ENCODE assay signal across 12 mouse cellular contexts in genomic region chr9:22815093-22815458, GRCm38 (mm10).
DNase-seq lines count a peak whose midpoint lies in the region; ATAC-seq and TF ChIP-seq lines count a peak whose summit lies in the region.
"Had no signal": no experiment of that assay in that cellular context is flagged by ENCODE, and none has a peak within 500 bp of the region (broad histone marks: within the 10 kb centered on the region; RNA-seq: fewer than 3 reads in every experiment).

No protein-coding gene starts in this region.

- H3K4me1 ChIP-seq in forebrain, embryonic 10.5 days: peaks cover 16% of the 10 kb centered on the region
- no peaks in the 10 kb centered on the region for H3K4me1 ChIP-seq in forebrain, embryonic 15.5 days
- H3K4me1 ChIP-seq in kidney, embryonic 14.5 days (ENCODE audit: control insufficient read depth, insufficient read depth, low read length): no peaks in the 10 kb centered on the region
- no peaks in the 10 kb centered on the region for H3K4me1 ChIP-seq in testis, adult 2 months (ENCODE audit: control insufficient read depth, insufficient read depth, low read length)
- H3K4me1 ChIP-seq: intestine, embryonic 15.5 days had no signal

- no peak overlapping the region for H3K4me2 ChIP-seq in forebrain, embryonic 15.5 days (replicated peaks)
- H3K4me2 ChIP-seq in kidney, embryonic 14.5 days (replicated peaks; ENCODE audit: low read depth, low read length): no peak overlapping the region
- H3K4me2 ChIP-seq: intestine, embryonic 15.5 days had no signal

- H3K9me3 ChIP-seq in forebrain, embryonic 10.5 days: no peaks in the 10 kb centered on the region
- H3K9me3 ChIP-seq in forebrain, embryonic 15.5 days: no peaks in the 10 kb centered on the region
- H3K9me3 ChIP-seq in kidney, embryonic 14.5 days (ENCODE audit: control insufficient read depth, low read length): no peaks in the 10 kb centered on the region
- H3K9me3 ChIP-seq: intestine, embryonic 15.5 days had no signal

- TF ChIP-seq CTCF in testis, adult 2 months (IDR thresholded peaks at IDR 0.05; ENCODE audit: control insufficient read depth, insufficient read depth, insufficient replicate concordance, low read depth, low read length): no peak

- no peak overlapping the region for H3K9ac ChIP-seq in forebrain, embryonic 15.5 days (replicated peaks)
- no peak overlapping the region for H3K9ac ChIP-seq in kidney, embryonic 14.5 days (ENCODE audit: low read depth, low read length)
- H3K9ac ChIP-seq: intestine, embryonic 15.5 days had no signal

- ATAC-seq in forebrain, embryonic 15.5 days (replicated peaks): no peak
- ATAC-seq in kidney, embryonic 14.5 days (ENCODE audit: low FRiP score, low TSS enrichment): 0 out of 2 replicates have a peak, but pooled peaks have one; percentile 35
- ATAC-seq: intestine, embryonic 15.5 days; lung, postnatal 0 days had no signal

- no peak for TF ChIP-seq POLR2A in testis, adult 2 months (IDR thresholded peaks at IDR 0.05; ENCODE audit: control insufficient read depth, low read depth, low read length)

- 0 out of 2 replicates have a peak overlapping the region, but pooled peaks have one; percentile 51 for H3K27ac ChIP-seq in forebrain, embryonic 10.5 days
- H3K27ac ChIP-seq in forebrain, embryonic 15.5 days (replicated peaks): no peak overlapping the region
- no peak overlapping the region for H3K27ac ChIP-seq in kidney, embryonic 14.5 days (ENCODE audit: low read depth, low read length)
- H3K27ac ChIP-seq in testis, adult 2 months (ENCODE audit: control insufficient read depth, insufficient read depth, low read depth, low read length): peak overlapping the region; percentile 9
- H3K27ac ChIP-seq: intestine, embryonic 15.5 days had no signal

- no peaks in the 10 kb centered on the region for H3K36me3 ChIP-seq in forebrain, embryonic 10.5 days (replicated peaks)
- H3K36me3 ChIP-seq in forebrain, embryonic 15.5 days: no peaks in the 10 kb centered on the region
- no peaks in the 10 kb centered on the region for H3K36me3 ChIP-seq in kidney, embryonic 14.5 days (ENCODE audit: control insufficient read depth, insufficient read depth, low read length)
- no peaks in the 10 kb centered on the region for H3K36me3 ChIP-seq in testis, adult 2 months (ENCODE audit: control insufficient read depth, insufficient read depth, low read length)
- H3K36me3 ChIP-seq: intestine, embryonic 15.5 days had no signal

- no peaks in the 10 kb centered on the region for H3K27me3 ChIP-seq in forebrain, embryonic 10.5 days (ENCODE audit: poor library complexity, severe bottlenecking)
- no peaks in the 10 kb centered on the region for H3K27me3 ChIP-seq in forebrain, embryonic 15.5 days
- no peaks in the 10 kb centered on the region for H3K27me3 ChIP-seq in kidney, embryonic 14.5 days (ENCODE audit: control insufficient read depth, insufficient read depth, low read length)
- H3K27me3 ChIP-seq in testis, adult 2 months (ENCODE audit: control insufficient read depth, insufficient read depth, low read length): no peaks in the 10 kb centered on the region
- H3K27me3 ChIP-seq: intestine, embryonic 15.5 days had no signal

- WGBS in forebrain, embryonic 10.5 days: 69% methylated on average over 7 of the region's 7 CpGs
- WGBS in forebrain, embryonic 15.5 days: 69% methylated on average over 7 of the region's 7 CpGs
- 36% methylated on average over 7 of the region's 7 CpGs for WGBS in kidney, embryonic 14.5 days

- H3K4me3 ChIP-seq in forebrain, embryonic 10.5 days: no peak overlapping the region
- no peak overlapping the region for H3K4me3 ChIP-seq in forebrain, embryonic 15.5 days
- H3K4me3 ChIP-seq in kidney, embryonic 14.5 days (ENCODE audit: low read length): no peak overlapping the region
- no peak overlapping the region for H3K4me3 ChIP-seq in testis, adult 2 months (ENCODE audit: control insufficient read depth, low read depth, low read length)
- H3K4me3 ChIP-seq: erythroblast, embryonic 14.5 days; intestine, embryonic 15.5 days had no signal

- DNase-seq in forebrain, embryonic 10.5 days (ENCODE audit: extremely low spot score, low spot score): no peak
- no peak for DNase-seq in kidney, postnatal 10 days
- DNase-seq in testis, postnatal 10 days (ENCODE audit: low spot score): no peak
- DNase-seq in thymus, adult 18-20 months: no peak
- no peak for DNase-seq in ovary, postnatal 14 days (ENCODE audit: low spot score)
- DNase-seq: kidney, postnatal 36 days had no signal

Comparison
In these comparisons a context has a peak if more than half of its experiments do, and no peak if none do; other contexts are left out.
1. H3K27ac ChIP-seq: peak in forebrain, embryonic 10.5 days (single experiment) and testis, adult 2 months (single experiment); none in forebrain, embryonic 15.5 days (single experiment) and kidney, embryonic 14.5 days (single experiment).